Mouse (Mus musculus): ENCODE measurements around the gene Tmem229b.
"Not testable (repeated sequence)": the region's sequence is repeated elsewhere in the genome, so short reads cannot be mapped to it uniquely, and the experiment has no call there.

- not testable (repeated sequence) for TF ChIP-seq CTCF (IDR thresholded peaks at IDR 0.05; ENCODE audit: low read depth); EP300 (optimal IDR thresholded peaks at IDR 0.05)
Observed at GRCm38 (mm10) chr12:78922977-78923376, 84.5 kb downstream of the Tmem229b start.

Measured in stomach, postnatal 0 days (tissue).